Mouse (Mus musculus): Measurements from ENCODE around the gene Gosr2. TPM values are rescaled to one million over a fixed set of nuclear protein-coding genes. Genes with fewer than 3 reads are reported as not detected.

The Gosr2 gene
- total RNA-seq (2023; ENCODE audit: inconsistent age): 63.5 to 68.6 TPM (median 68.2 TPM) in 4 replicates

DNA sequence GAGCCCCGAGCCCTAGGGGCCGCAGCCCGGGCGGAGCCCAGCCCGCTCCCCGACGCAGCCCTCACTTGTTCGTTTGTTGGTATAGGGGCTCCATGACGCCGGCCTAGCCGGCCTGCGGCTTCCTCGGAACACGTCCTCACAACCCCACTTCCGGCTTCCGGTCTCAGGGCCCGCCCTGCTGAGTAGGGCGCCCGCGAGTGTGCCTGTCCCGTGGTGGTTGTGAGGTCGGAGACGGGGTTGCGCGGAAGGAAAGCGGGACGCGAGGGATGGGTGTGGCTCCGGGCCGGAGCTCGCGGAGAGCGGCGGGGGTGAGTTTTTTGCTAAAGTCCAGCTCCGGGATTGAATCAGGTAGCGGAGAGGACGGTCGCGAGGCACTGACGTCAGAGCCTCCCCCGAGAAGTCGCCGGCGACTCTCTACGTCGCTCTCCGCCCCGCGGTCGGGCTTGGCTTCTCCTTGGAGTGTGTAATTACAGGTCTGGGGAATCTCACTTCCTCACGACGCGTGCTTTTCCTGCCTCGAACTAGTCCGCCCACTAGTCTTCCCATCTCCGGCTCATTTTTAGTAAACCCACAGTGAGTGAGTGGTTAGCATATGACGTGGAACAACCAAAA, at the start of gene Gosr2:
Gosr2 (minus strand) TSS at position 334 of the 612 bp plus-strand sequence.

DNA sequence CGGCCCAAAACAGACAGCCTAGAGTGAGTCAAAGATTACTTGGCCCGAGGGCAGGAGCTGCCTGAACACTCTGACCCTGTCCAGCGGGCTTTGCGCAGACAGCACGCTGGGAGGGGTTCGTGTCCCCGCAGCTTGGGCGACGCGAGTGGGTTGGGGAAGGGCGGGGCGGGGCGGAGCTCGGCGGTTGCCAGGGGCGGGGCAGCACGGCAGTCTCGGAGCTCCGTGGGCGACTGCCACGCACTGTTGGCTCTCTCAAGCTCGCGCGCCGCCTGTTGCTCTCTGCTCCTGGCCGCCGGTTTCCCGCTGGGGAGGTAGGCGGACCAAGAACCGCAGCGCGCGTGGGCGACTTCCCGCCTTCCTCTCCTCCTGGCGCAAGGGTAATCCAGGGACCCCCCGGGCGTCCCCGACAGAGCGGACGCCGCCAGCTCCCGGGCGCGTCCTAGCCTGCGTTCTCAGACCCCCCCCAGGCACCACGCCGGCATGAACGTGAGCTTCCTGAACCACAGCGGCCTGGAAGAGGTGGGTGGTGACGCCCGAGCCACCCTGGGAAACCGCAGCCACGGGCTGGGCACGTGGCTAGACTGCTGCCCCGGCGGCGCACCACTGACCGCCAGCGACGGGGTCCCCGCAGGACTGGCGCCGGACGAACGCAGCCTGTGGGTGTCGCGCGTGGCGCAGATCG, 48.3 kb downstream of the Gosr2 start, which contains the start of gene Rprml:
Rprml (plus strand) TSS at position 270 of the 682 bp plus-strand sequence.

DNA sequence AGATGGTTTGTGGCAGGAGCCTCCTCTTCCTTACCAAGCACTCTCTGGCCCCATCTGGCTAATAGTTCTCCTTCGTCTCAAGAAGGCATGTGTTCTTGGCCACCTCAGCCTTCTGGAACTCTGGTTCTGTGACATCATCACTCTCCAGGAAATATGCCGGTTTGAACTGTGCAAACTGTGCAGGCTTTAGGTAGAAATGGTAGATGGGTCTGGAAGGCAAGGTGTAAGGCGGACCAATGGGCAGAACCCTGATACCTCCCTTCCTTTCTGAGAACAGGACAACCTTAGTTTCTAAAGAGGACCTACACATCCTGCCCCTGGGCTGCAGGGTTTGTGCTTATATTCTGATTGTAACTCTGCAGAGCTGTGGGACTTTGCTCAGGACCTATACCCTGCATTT, 58.9 kb downstream of the Gosr2 start, which contains the start of gene Lyzl6:
Lyzl6 (minus strand) TSS at position 101 of the 400 bp plus-strand sequence.

Other genes starting within 250 kb of the Gosr2 start
- not detected in 4 replicates for gene Lrrc37a, start 193.3 kb downstream of the Gosr2 start, total RNA-seq (2023; ENCODE audit: inconsistent age)
- not detected in 4 replicates for gene Gm884, start 76.8 kb downstream of the Gosr2 start, total RNA-seq (2023; ENCODE audit: inconsistent age)
- gene Lyzl6, start 59.0 kb downstream of the Gosr2 start, total RNA-seq (2023; ENCODE audit: inconsistent age): not detected in 4 replicates
- not detected in 4 replicates for gene Rprml, start 48.3 kb downstream of the Gosr2 start, total RNA-seq (2023; ENCODE audit: inconsistent age)
- not detected in 4 replicates for gene Wnt9b, start 51.9 kb upstream of the Gosr2 start, total RNA-seq (2023; ENCODE audit: inconsistent age)
- gene Wnt3, start 76.3 kb upstream of the Gosr2 start, total RNA-seq (2023; ENCODE audit: inconsistent age): not detected in 4 replicates